Mouse (Mus musculus) neural tube, postnatal 0 days (tissue): ENCODE data around the gene Gab2. TPM values are rescaled to one million over a fixed set of nuclear protein-coding genes. Genes with fewer than 3 reads are reported as not detected.

ENCODE experiments used
- polyA plus RNA-seq: library from polyadenylated mRNA; unstranded; fragments of >200 nt; fragmentation: Nextera tagmentation; extraction: Ambion mirVana; gene quantifications from 2 replicates; pipeline ENCODE4 v1.2.1, GENCODE M21; 2015

The Gab2 gene
- polyA plus RNA-seq, result 9.6 and 10.9 TPM in 2 replicates

GRCm38 (mm10) chr7:97081242-97081958 is at the start of gene Gab2:
Gab2 (plus strand) TSS chr7:97081586.

GRCm38 (mm10) chr7:97331726-97332666 is 250.6 kb downstream of the Gab2 start, which contains the start of the genes Usp35 and Kctd21:
Usp35 (minus strand) TSS chr7:97332020.
Kctd21 (plus strand) TSS chr7:97332327.

Other genes with a start within 250 kb of the Gab2 start
- 13.8 and 15.8 TPM in 2 replicates for gene Nars2, start 130.1 kb upstream of the Gab2 start, polyA plus RNA-seq